Mouse (Mus musculus) embryonic fibroblast, embryonic 13.5 days (primary cell): Measurements from ENCODE around the gene Camta1.

Experiments
- CTCF ChIP-seq: IDR thresholded peaks from 2 replicates; pipeline ENCODE4 v1.5.1; 2011; ENCODE audit warnings: mild to moderate bottlenecking, control low read depth, low read length, moderate library complexity, borderline replicate concordance; ENCODE audit not compliant: insufficient read depth
- POLR2A ChIP-seq: IDR thresholded peaks from 2 replicates; pipeline ENCODE4 v1.6.1; 2011; ENCODE audit warnings: low read depth, mild to moderate bottlenecking, control low read depth, low read length, moderate library complexity

DNA sequence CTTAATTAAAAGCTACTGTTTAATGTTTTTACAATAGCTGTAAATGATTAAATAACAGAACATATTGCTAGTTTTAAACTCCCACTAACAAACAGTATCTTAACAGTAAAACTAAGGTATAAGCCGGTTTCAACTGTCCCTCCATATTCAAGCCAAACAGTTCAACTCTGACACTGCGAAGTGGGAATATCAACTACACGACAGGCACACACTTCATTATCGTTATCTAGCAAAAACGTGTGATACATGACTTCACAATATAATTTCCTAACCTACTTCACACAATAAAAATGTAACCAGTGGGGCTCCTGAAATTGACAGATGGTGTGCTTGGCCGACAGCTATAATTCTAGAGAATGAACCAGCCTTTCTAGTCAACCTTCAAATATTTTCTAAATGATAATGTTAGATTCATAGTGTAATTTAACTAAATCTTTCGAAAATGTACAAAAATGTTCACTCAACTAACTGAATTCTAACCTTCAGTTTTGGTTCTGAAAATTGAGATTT lies 27.7 kb downstream of the Camta1 start:
- TF ChIP-seq CTCF: no peak
- TF ChIP-seq POLR2A: no peak
